Mouse (Mus musculus) CD4-positive helper T cell, adult 2 months (primary cell): Measurements from ENCODE around the gene Cabin1.
A peak's percentile ranks its signal among the peaks of the same experiment; 100 is the strongest.

Source experiments
- DNase-seq: peaks from one replicate; pipeline ENCODE4 v3.0.0-alpha.2; 2012; ENCODE audit warnings: low read depth, missing footprints, low spot score

The Cabin1 gene

DNA sequence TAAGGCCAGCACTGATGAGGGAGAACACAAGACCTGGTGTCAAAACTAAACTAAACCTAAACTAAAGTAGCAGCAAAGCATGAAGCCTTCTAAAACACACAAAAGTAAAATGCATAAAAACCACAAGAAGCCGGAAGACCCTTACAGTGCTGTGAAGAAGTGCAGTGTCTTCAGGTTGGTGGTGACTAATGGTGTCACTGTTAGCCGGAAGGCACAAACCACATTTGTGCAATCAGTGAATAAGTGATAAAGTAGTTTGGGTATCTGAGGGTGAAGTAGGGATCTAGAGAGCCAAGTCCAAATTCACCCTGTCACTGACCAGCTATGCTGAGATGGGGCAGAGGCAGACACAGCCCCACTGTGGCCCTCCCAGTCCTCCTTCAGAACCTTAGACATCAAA, 61.6 kb downstream of the Cabin1 start:
- no peak for DNase-seq

- no peak for DNase-seq
These were observed 62.9 kb downstream of the Cabin1 start for GRCm38 (mm10) chr10:75701280-75701679.

DNA sequence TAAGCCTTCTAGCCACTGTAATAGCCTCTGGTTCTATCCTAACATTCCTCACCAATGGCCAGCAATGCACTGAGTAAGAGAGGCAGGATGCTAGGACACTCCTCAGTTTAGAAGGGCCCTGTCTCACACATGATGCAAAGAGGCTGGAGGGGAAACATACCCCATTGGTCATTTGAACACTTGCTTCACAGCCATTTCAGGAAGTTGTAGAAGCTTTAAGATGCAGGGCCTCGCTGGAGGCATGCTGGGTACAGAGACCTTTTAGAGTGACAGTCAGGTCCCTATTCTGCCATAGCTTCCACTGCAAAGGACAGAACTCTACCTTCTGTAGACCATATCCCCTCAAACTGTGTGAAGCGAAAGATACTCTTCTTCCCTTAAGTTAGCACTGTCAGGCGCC, 66.4 kb downstream of the Cabin1 start:
- DNase-seq, result no peak

GRCm38 (mm10) chr10:75696597-75697355, 67.4 kb downstream of the Cabin1 start:
- DNase-seq, result peak; percentile 21

DNA sequence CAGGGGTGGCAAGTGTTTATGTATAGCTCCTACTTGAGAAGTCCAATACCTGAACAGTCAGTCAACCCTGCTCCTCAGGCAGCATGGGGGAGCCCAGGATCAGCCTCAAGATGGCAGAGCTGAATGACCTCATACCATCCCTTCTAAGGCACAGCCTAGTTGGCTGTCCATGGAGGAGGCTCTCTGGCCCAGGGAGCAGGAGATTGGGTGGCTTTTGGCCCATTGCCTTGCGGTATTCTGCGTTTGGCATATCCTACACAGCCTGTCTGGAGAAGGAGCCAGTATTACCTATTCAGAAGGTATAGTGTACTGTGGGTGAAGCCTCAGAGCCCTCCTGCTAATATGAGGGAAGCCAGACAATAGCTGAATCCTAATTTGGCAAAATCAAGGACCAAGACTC, 68.6 kb downstream of the Cabin1 start:
- DNase-seq, result no peak

DNA sequence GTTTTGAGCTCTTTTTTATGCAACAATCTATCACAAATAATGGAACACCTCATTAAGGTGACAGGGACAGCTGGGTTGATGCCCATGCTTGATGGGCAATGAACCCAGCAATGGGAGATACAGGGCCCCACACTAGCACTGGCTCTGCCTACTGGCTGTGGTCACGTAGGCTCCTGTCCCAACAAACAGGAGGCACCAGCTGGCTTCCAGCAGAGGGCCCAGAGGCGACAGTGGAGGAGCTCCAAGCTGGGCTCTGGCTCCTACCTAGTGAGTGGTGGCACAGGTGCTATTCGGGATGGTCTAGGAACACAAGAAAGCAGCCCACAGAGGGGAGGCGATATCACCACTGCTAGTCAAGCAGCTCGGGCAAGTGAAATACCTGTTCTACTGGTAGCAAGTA, 69.1 kb downstream of the Cabin1 start:
- DNase-seq, result no peak

DNA sequence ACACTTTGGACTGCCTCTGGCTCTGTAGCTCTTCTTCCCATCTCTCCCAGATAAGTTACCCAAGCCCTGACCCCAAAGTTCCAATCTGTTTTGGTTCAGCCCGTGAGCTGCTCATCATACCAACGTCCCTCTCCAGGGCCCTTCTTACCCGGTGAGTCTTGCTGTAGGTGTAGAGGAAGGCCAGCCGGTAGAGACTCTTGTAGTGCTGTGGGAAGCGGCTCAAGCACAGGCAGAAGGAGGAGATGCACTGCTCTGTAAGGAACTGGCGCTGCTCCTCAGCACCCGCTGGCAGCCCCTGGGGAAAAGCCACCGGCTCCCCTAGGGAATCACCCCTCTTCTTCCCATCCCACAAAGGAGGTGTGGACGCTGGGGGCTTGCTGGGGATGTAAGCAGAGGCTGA, 69.6 kb downstream of the Cabin1 start:
- DNase-seq, result no peak

GRCm38 (mm10) chr10:75693451-75694233, 70.5 kb downstream of the Cabin1 start:
- DNase-seq, result no peak

DNA sequence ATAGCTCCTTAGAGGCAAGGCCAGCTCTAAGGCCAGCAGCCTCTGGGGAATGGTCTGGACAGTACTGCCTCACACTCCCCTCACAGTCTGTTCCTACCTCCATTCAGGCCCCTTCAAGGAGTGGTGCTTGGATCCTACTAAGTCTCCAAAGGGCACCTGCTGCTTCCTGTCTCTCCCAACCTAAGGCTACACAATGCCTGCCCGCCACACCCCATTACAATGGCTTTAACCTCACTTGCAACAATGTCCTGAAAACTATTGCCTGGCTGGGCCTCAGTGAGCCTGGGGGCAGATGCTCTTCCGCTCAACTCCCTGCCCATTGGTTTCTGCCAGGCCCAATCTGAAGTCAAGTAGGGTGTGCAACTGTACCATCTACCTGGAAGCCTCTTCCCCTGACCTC, 75.5 kb downstream of the Cabin1 start:
- DNase-seq, result no peak

- DNase-seq, result no peak
These were observed 77.4 kb downstream of the Cabin1 start for GRCm38 (mm10) chr10:75686724-75687123.

- DNase-seq, result no peak
These were observed 79.8 kb downstream of the Cabin1 start for GRCm38 (mm10) chr10:75684035-75685004.

GRCm38 (mm10) chr10:75680574-75681001, 83.6 kb downstream of the Cabin1 start:
- no peak for DNase-seq

DNA sequence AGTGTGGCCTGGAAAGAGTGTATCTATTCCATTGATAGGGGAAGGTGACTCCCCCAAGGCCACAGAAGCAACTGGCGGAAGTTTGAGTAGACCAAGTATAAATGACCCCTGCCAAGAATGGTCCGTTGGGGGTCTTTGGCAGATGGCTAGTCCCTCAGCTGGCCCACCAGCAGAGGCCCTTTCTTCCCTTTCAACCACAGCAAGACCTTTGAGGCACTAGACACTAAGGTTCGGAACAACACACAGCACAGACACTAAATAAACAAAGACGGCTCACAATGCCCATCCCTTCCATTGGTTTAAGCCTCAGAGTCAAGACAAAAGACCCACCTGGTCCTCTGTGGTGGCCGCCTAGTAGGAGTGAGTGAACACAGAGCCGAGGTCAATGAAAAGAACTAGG, 84.9 kb downstream of the Cabin1 start:
- no peak for DNase-seq

DNA sequence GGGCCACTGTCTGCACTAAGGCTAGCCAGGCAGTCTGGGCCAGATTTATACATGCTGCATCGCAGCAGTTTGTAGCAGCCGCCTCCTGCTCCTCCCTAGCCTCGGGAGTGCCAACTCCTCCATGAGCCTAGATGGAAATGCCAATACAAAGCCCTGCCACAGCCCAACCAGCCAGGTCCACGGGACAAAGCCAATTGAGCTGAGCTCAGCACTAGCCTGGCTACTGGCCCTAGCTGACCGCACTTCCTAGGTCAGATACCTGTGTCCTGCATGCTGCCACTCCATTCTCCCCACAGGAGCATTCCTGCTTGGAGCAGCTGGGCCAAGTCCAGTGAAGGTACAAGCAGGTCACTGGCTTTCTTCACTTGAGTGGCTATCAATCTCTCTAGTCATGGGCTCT, 86.2 kb downstream of the Cabin1 start:
- no peak for DNase-seq

DNA sequence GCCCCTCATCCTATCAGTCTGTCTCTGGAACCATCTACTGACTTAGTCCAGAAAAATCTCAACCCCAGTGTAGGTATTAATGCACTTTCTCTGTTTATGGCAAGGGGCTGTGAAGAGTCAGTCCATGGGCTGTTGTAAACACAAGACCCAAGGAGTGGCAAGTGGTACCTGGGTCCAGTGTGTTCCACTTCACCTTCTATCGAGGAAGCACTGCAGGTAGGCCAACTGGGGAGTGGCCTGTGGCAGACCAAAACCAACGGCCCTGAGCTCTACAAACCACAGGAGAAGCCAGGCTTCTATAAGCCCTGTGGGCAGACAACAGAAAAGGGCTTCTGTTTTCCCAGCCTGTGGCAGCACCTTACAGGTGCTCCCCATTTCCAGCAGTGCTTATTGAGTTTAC, 86.6 kb downstream of the Cabin1 start:
- no peak for DNase-seq

- DNase-seq, result no peak
These were observed 87.1 kb downstream of the Cabin1 start for GRCm38 (mm10) chr10:75676819-75677565.

GRCm38 (mm10) chr10:75676286-75676685, 87.9 kb downstream of the Cabin1 start:
- no peak for DNase-seq

DNA sequence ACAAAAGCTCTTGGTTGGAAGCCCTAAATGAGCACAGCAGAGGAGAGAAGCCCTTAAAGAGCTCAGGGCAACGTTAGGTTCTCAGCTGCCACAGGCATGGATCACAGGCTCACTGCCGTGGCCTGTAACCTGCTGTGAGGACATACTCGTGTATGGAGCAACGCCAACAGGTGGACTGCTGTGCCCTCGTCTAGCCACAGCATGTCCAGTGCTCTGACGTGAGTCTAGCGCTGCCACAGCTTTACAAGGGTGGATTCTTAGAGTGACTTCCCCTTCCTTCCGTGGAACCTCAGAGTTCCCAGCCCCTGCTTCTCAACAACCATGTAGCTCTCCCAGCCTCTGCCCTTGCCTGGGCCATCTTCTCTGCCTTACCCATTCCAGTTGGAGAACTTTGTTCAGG, 88.5 kb downstream of the Cabin1 start:
- DNase-seq, result no peak

- no peak for DNase-seq
These were observed 94.2 kb downstream of the Cabin1 start for GRCm38 (mm10) chr10:75669936-75670335.

DNA sequence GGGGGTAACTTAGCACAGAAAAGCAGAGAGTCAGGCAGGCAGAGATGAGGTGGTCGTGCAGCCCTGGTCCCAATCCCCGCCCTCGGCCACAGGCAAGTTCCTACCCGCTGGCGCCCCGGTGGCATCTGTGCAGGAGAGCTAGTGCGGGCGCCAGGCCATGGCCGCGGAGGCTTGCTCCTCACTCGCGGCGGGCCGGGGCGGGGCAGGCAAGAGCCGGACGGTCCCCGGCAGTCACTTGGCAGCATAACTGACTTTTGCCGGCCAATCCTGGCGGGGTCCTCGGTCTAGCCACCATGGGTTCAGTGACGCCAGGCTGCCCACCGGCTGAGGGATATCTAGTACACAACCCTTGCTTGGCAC, 96.2 kb downstream of the Cabin1 start:
- DNase-seq, result no peak
